Mouse (Mus musculus): Measurements from ENCODE around the gene Grasp.

Gene Grasp

GRCm38 (mm10) chr15:101224006-101224906 is at the start of gene Grasp:
Grasp (plus strand) TSS chr15:101224188.
- DNase-seq (ENCODE audit: low spot score in 2 of 2): peak; percentile 93

- no peak for DNase-seq (ENCODE audit: low spot score in 2 of 2)
Measured at GRCm38 (mm10) chr15:101174294-101175130, 49.5 kb upstream of the Grasp start.

- DNase-seq (ENCODE audit: low spot score in 2 of 2): no peak
Measured at GRCm38 (mm10) chr15:101175131-101175460, 48.9 kb upstream of the Grasp start.

GRCm38 (mm10) chr15:101175613-101176283 is 48.2 kb upstream of the Grasp start:
- DNase-seq (ENCODE audit: low spot score in 2 of 2): no peak

- no peak for DNase-seq (ENCODE audit: low spot score in 2 of 2)
Measured at GRCm38 (mm10) chr15:101176284-101176680, 47.7 kb upstream of the Grasp start.

GRCm38 (mm10) chr15:101176795-101177691 is 46.9 kb upstream of the Grasp start:
- no peak for DNase-seq (ENCODE audit: low spot score in 2 of 2)

GRCm38 (mm10) chr15:101180363-101181105 is 43.5 kb upstream of the Grasp start:
- no peak for DNase-seq (ENCODE audit: low spot score in 2 of 2)

- no peak for DNase-seq (ENCODE audit: low spot score in 2 of 2)
Measured at GRCm38 (mm10) chr15:101181106-101181466, 42.9 kb upstream of the Grasp start.

- no peak for DNase-seq (ENCODE audit: low spot score in 2 of 2)
Measured at GRCm38 (mm10) chr15:101181500-101181899, 42.5 kb upstream of the Grasp start.

- DNase-seq (ENCODE audit: low spot score in 2 of 2): no peak
Measured at GRCm38 (mm10) chr15:101182676-101183075, 41.3 kb upstream of the Grasp start.

- no peak for DNase-seq (ENCODE audit: low spot score in 2 of 2)
Measured at GRCm38 (mm10) chr15:101184300-101184699, 39.7 kb upstream of the Grasp start.

GRCm38 (mm10) chr15:101185549-101185948 is 38.4 kb upstream of the Grasp start:
- DNase-seq (ENCODE audit: low spot score in 2 of 2): no peak

GRCm38 (mm10) chr15:101187907-101188306 is 36.1 kb upstream of the Grasp start:
- DNase-seq (ENCODE audit: low spot score in 2 of 2): no peak

- DNase-seq (ENCODE audit: low spot score in 2 of 2): no peak
Measured at GRCm38 (mm10) chr15:101189981-101190761, 33.8 kb upstream of the Grasp start.

- no peak for DNase-seq (ENCODE audit: low spot score in 2 of 2)
Measured at GRCm38 (mm10) chr15:101190762-101191150, 33.2 kb upstream of the Grasp start.

GRCm38 (mm10) chr15:101191459-101192259 is 32.3 kb upstream of the Grasp start:
- peak in 1 of 2 experiments; percentile 64 for DNase-seq (ENCODE audit: low spot score in 2 of 2)

GRCm38 (mm10) chr15:101192260-101192640 is 31.7 kb upstream of the Grasp start:
- no peak for DNase-seq (ENCODE audit: low spot score in 2 of 2)

- DNase-seq (ENCODE audit: low spot score in 2 of 2): peak in 1 of 2 experiments; percentile 27
Measured at GRCm38 (mm10) chr15:101192651-101193050, 31.3 kb upstream of the Grasp start.

- DNase-seq (ENCODE audit: low spot score in 2 of 2): no peak
Measured at GRCm38 (mm10) chr15:101193971-101194370, 30.0 kb upstream of the Grasp start.
